Mouse (Mus musculus) natural killer cell, adult 2 months (primary cell): ENCODE measurements around the gene Tax1bp1.

Experiments
- DNase-seq, 2 experiments: peaks; one replicate each; pipeline ENCODE4 v3.0.0; 2022; ENCODE audit warnings: low spot score in 2 of 2

Gene Tax1bp1

GRCm38 (mm10) chr6:52796691-52797090 is 83.2 kb downstream of the Tax1bp1 start:
- DNase-seq = no peak

GRCm38 (mm10) chr6:52797252-52797800 is 83.8 kb downstream of the Tax1bp1 start:
- DNase-seq = no peak

- DNase-seq = no peak
Measured at GRCm38 (mm10) chr6:52802181-52802580, 88.7 kb downstream of the Tax1bp1 start.

DNA sequence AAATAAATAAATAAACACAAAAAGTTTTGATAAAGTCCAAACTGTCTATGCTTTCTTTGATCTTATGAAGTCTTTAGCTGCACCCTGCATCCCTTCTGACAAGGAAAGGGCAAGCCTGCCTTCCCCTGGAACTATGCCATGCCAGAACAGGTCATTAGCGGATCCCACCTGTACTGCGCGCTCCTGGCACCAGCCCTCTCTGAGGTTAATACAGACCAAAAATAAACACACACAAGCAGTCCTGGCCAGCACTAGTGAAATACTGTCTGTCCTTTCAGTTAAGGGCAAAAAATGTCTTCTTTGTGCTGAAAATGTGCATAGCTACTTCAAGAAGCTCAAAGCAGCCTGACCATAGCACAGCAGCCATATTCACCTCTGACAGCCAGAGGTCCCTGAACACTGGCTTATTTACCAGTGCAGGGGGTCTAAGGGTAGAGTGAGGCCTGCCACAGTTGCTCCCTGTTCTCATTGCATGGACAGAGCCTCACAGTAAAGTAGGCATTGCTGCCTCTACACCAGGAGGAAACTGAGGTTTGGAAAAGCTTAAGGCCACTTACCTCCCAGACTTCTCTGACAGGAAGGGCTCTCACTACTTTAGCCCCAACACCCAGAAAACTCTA is 91.8 kb downstream of the Tax1bp1 start:
- no peak for DNase-seq
